Mouse (Mus musculus) liver, embryonic 11.5 days (tissue): Measurements from ENCODE around the gene Parp6. TPM values are rescaled to one million over a fixed set of nuclear protein-coding genes. Genes with fewer than 3 reads are reported as not detected.

Source experiments
- ATAC-seq: fragments of 200-750 bp; cut with Nextera tagmentation; replicated peaks from 2 replicates; pipeline ENCODE4 v1.8.0; 2017; ENCODE audit warnings: moderate number of reproducible peaks, mild to moderate bottlenecking, moderate TSS enrichment, moderate library complexity; ENCODE audit not compliant: low FRiP score
- DNase-seq: peaks from one replicate; pipeline ENCODE4 v3.0.0-alpha.2; 2017; ENCODE audit warnings: low spot score
- H3K27ac ChIP-seq: fragments of 300-500 bp; sonication (generic); 2 replicates; pipeline ENCODE4 v1.5.1; 2014; ENCODE audit warnings: mild to moderate bottlenecking, low read depth, low read length, control low read depth
- H3K27me3 ChIP-seq: fragments of 300-500 bp; sonication (generic); replicated peaks from 2 replicates; pipeline ENCODE4 v1.6.1; 2014; ENCODE audit warnings: low read length, mixed read lengths; ENCODE audit not compliant: control insufficient read depth, insufficient read depth
- H3K36me3 ChIP-seq: fragments of 300-500 bp; sonication (generic); 2 replicates; pipeline ENCODE4 v1.6.1; 2014; ENCODE audit warnings: mild to moderate bottlenecking, low read length, moderate library complexity, mixed read lengths; ENCODE audit not compliant: control insufficient read depth, insufficient read depth
- H3K4me1 ChIP-seq: fragments of 300-500 bp; sonication (generic); replicated peaks from 2 replicates; pipeline ENCODE4 v1.6.1; 2014; ENCODE audit warnings: low read length, mixed read lengths; ENCODE audit not compliant: control insufficient read depth, insufficient read depth
- H3K4me2 ChIP-seq: fragments of 300-500 bp; sonication (generic); 2 replicates; pipeline ENCODE4 v1.6.1; 2014; ENCODE audit warnings: mild to moderate bottlenecking, control low read depth, moderate library complexity
- H3K4me3 ChIP-seq: fragments of 300-500 bp; sonication (generic); 2 replicates; pipeline ENCODE4 v1.5.1; 2014; ENCODE audit warnings: low read depth, low read length, control low read depth
- H3K9ac ChIP-seq: fragments of 300-500 bp; sonication (generic); 2 replicates; pipeline ENCODE4 v1.6.1; 2014; ENCODE audit warnings: low read depth, low read length, control low read depth
- H3K9me3 ChIP-seq: fragments of 300-500 bp; sonication (generic); 2 replicates; pipeline ENCODE4 v1.6.1; 2016; ENCODE audit warnings: low read length, inconsistent platforms, mixed read lengths; ENCODE audit not compliant: control insufficient read depth
- WGBS: fragments of 180-500 bp; shearing (Covaris S2); extraction: QIAGEN DNeasy Blood & Tissue Kit; methylation state at CpG from one replicate; pipeline ENCODE4 v1.1.7; 2014; 5-methylcytosine and 5-hydroxymethylcytosine counted together
- polyA plus RNA-seq: library from polyadenylated mRNA; unstranded; fragments of >200 nt; fragmentation: Nextera tagmentation; extraction: Ambion mirVana; gene quantifications from 2 replicates; pipeline ENCODE4 v1.2.1, GENCODE M21; 2014

Gene Parp6
- polyA plus RNA-seq, 1 experiment from 2014 or later = 17.2 TPM

GRCm38 (mm10) chr9:59641320-59641719, 24.2 kb downstream of the Parp6 start:
- DNase-seq (no peak), ATAC-seq (no peak)
- H3K9me3 ChIP-seq = no peaks in the 10 kb centered on the region
- no peaks in the 10 kb centered on the region for H3K27me3 ChIP-seq
- H3K4me3 ChIP-seq = no peak overlapping the region
- 81% methylated on average over 2 of the region's 2 CpGs for WGBS
- H3K4me2 ChIP-seq = no peak overlapping the region
- no peak overlapping the region for H3K9ac ChIP-seq
- peaks cover 3% of the 10 kb centered on the region; the same call in 1 of the 2 replicates for H3K4me1 ChIP-seq
- H3K36me3 ChIP-seq = peaks cover 4% of the 10 kb centered on the region
- H3K27ac ChIP-seq = no peak overlapping the region

- 92% methylated on average over 4 of the region's 4 CpGs for WGBS
- Histone ChIP-seq H3K4me2 (no peak overlapping the region), H3K27ac (no peak overlapping the region), H3K4me1 (peaks cover 11% of the 10 kb centered on the region), H3K4me3 (no peak overlapping the region), H3K9me3 (no peaks in the 10 kb centered on the region), H3K9ac (no peak overlapping the region), H3K36me3 (peaks cover 4% of the 10 kb centered on the region; the same call in 1 of the 2 replicates), H3K27me3 (no peaks in the 10 kb centered on the region)
- DNase-seq (no peak), ATAC-seq (no peak)
Observed at GRCm38 (mm10) chr9:59649911-59650310, 32.8 kb downstream of the Parp6 start.

GRCm38 (mm10) chr9:59653371-59653770, 36.3 kb downstream of the Parp6 start:
- Histone ChIP-seq H3K4me3 (no peak overlapping the region), H3K27ac (peak overlapping the region; percentile 16; the same call in 1 of the 2 replicates), H3K36me3 (peaks cover 4% of the 10 kb centered on the region; the same call in 1 of the 2 replicates), H3K27me3 (no peaks in the 10 kb centered on the region), H3K9me3 (no peaks in the 10 kb centered on the region), H3K4me2 (peak overlapping the region; percentile 26), H3K9ac (no peak overlapping the region), H3K4me1 (peaks cover 18% of the 10 kb centered on the region)
- peak; percentile 23; the same call in 1 of the 2 replicates for ATAC-seq
- 6% methylated on average over 3 of the region's 3 CpGs for WGBS
- DNase-seq = no peak

GRCm38 (mm10) chr9:59654450-59654983, 37.4 kb downstream of the Parp6 start:
- no peak for ATAC-seq
- H3K27ac ChIP-seq = no peak overlapping the region
- no peaks in the 10 kb centered on the region for H3K36me3 ChIP-seq
- no peak overlapping the region for H3K4me3 ChIP-seq
- WGBS = 80% methylated on average over 2 of the region's 2 CpGs
- H3K9ac ChIP-seq = no peak overlapping the region
- H3K4me1 ChIP-seq = peaks cover 26% of the 10 kb centered on the region
- no peaks in the 10 kb centered on the region for H3K9me3 ChIP-seq
- no peak for DNase-seq
- H3K4me2 ChIP-seq = peak overlapping the region; percentile 85; the same call in 1 of the 2 replicates
- no peaks in the 10 kb centered on the region for H3K27me3 ChIP-seq

- Histone ChIP-seq H3K9me3 (no peaks in the 10 kb centered on the region), H3K27me3 (no peaks in the 10 kb centered on the region), H3K4me3 (peak within 1 kb of the TSS; percentile 83), H3K4me1 (peaks cover 42% of the 10 kb centered on the region), H3K27ac (peak within 1 kb of the TSS; percentile 97), H3K4me2 (peak within 1 kb of the TSS; percentile 85), H3K36me3 (peaks cover 5% of the 10 kb centered on the region; the same call in 1 of the 2 replicates), H3K9ac (peak within 1 kb of the TSS; percentile 87)
- ATAC-seq (peak; percentile 82), DNase-seq (peak; percentile 94)
- WGBS = under 1% methylated on average over 46 of the region's 46 CpGs
Observed at GRCm38 (mm10) chr9:59655958-59656634, 39.0 kb downstream of the Parp6 start, which contains the start of gene Pkm. Pkm (plus strand) TSS chr9:59656368.

GRCm38 (mm10) chr9:59656635-59657617, 39.8 kb downstream of the Parp6 start:
- Histone ChIP-seq H3K36me3 (peaks cover 12% of the 10 kb centered on the region; the same call in 1 of the 2 replicates), H3K9ac (peak overlapping the region; percentile 87), H3K4me1 (peaks cover 50% of the 10 kb centered on the region), H3K27ac (peak overlapping the region; percentile 97), H3K4me3 (peak overlapping the region; percentile 83), H3K27me3 (no peaks in the 10 kb centered on the region), H3K4me2 (peak overlapping the region; percentile 85), H3K9me3 (no peaks in the 10 kb centered on the region)
- peak; percentile 88 for DNase-seq
- WGBS = under 1% methylated on average over 64 of the region's 65 CpGs
- ATAC-seq = peak; percentile 29

- ATAC-seq (no peak), DNase-seq (no peak)
- WGBS = 7% methylated on average over 4 of the region's 4 CpGs
- peak overlapping the region; percentile 97 for H3K27ac ChIP-seq
- H3K4me1 ChIP-seq = peaks cover 52% of the 10 kb centered on the region
- peak overlapping the region; percentile 87 for H3K9ac ChIP-seq
- H3K4me2 ChIP-seq = peak overlapping the region; percentile 85
- no peaks in the 10 kb centered on the region for H3K9me3 ChIP-seq
- peak overlapping the region; percentile 83 for H3K4me3 ChIP-seq
- no peaks in the 10 kb centered on the region for H3K27me3 ChIP-seq
- H3K36me3 ChIP-seq = peaks cover 21% of the 10 kb centered on the region; the same call in 1 of the 2 replicates
Observed at GRCm38 (mm10) chr9:59658146-59658545, 41.1 kb downstream of the Parp6 start.
